Mouse (Mus musculus) erythroblast, embryonic 14.5 days (primary cell): Measurements from ENCODE around the gene Tekt4. TPM values are rescaled to one million over a fixed set of nuclear protein-coding genes. Genes with fewer than 3 reads are reported as not detected.

ENCODE experiments used
- H3K27me3 ChIP-seq: 2 replicates; pipeline ENCODE4 v1.6.1; 2012; ENCODE audit warnings: inconsistent platforms; ENCODE audit not compliant: control insufficient read depth
- H3K36me3 ChIP-seq: 2 replicates; pipeline ENCODE4 v1.6.1; 2012; ENCODE audit warnings: mild to moderate bottlenecking, inconsistent platforms; ENCODE audit not compliant: control insufficient read depth
- H3K4me1 ChIP-seq: 2 replicates; pipeline ENCODE4 v1.6.1; 2012; ENCODE audit warnings: inconsistent platforms; ENCODE audit not compliant: control insufficient read depth
- H3K4me3 ChIP-seq: replicated peaks from 2 replicates; pipeline ENCODE3; 2012; ENCODE audit warnings: moderate library complexity, mild to moderate bottlenecking, inconsistent platforms
- H3K9me3 ChIP-seq: 2 replicates; pipeline ENCODE4 v1.6.1; 2012; ENCODE audit warnings: low read length, inconsistent platforms, mixed read lengths; ENCODE audit not compliant: control insufficient read depth
- GATA1 ChIP-seq: IDR thresholded peaks from 2 replicates; pipeline ENCODE4 v1.6.1; 2012; ENCODE audit warnings: low read length, inconsistent platforms, mixed read lengths
- TAL1 ChIP-seq: IDR thresholded peaks from 3 replicates; pipeline ENCODE4 v1.6.1; 2012; ENCODE audit warnings: low read length, inconsistent platforms, mixed read lengths
- polyA plus RNA-seq: library from polyadenylated mRNA; stranded (reverse); fragments of >175 nt; gene quantifications from 2 replicates; pipeline ENCODE4 v1.2.3, GENCODE M21; 2012

The Tekt4 gene
- polyA plus RNA-seq, 1 experiment = not detected

DNA sequence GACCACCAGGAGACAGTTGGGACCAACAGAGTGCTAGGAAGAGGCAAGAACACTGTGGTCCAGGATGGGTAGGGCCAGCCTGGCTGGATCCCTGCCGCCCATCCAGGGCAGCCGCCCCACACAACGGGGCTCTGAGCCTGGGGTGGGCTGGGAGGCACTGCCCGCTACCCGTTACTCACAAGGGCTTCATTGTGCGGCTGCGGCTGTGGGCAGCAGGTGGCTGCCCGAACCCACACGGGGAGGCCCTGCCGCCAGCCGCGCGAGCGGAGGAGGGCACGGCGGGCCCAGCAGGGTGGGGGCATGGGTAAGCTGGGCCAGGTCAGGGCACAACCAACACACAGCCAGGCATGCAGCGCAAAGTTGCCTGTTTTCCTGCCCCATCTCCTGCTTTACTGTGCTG is 63.7 kb downstream of the Tekt4 start:
- peaks cover 4% of the 10 kb centered on the region for H3K4me1 ChIP-seq
- H3K9me3 ChIP-seq = 0 out of 2 replicates have a peak, but pooled peaks cover 2% of the 10 kb centered on the region
- H3K4me3 ChIP-seq = no peak overlapping the region
- TF ChIP-seq GATA1 (no peak), TAL1 (no peak)
- no peaks in the 10 kb centered on the region for H3K36me3 ChIP-seq
- no peaks in the 10 kb centered on the region for H3K27me3 ChIP-seq

- H3K4me1 ChIP-seq = no peaks in the 10 kb centered on the region
- TF ChIP-seq GATA1 (no peak), TAL1 (no peak)
- no peaks in the 10 kb centered on the region for H3K36me3 ChIP-seq
- no peaks in the 10 kb centered on the region for H3K27me3 ChIP-seq
- no peak overlapping the region for H3K4me3 ChIP-seq
- no peaks in the 10 kb centered on the region for H3K9me3 ChIP-seq
These were observed 65.1 kb downstream of the Tekt4 start for GRCm38 (mm10) chr17:25519511-25519910.

DNA sequence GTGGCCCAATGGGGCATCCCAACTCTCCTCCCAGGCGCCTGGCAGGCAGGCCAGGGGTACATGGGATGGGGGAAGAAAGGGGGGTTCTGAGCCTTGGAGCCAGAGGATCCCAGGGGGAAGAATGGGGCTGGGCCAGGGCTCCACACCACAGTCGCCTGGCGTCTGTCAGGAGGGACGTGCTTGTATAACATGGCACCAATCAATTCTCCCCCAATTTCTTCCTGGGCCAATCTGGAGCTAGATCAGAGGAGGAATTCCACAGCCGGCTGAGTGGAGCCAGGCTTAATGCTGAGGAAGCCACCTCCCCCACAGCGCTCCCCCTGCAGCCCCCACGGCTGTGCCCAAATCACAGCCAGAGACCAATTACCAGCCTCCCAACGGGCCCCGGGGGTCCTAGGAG is 66.1 kb downstream of the Tekt4 start:
- H3K36me3 ChIP-seq = no peaks in the 10 kb centered on the region
- no peaks in the 10 kb centered on the region for H3K4me1 ChIP-seq
- TF ChIP-seq TAL1 (no peak), GATA1 (no peak)
- no peaks in the 10 kb centered on the region for H3K9me3 ChIP-seq
- H3K27me3 ChIP-seq = no peaks in the 10 kb centered on the region
- H3K4me3 ChIP-seq = no peak overlapping the region

DNA sequence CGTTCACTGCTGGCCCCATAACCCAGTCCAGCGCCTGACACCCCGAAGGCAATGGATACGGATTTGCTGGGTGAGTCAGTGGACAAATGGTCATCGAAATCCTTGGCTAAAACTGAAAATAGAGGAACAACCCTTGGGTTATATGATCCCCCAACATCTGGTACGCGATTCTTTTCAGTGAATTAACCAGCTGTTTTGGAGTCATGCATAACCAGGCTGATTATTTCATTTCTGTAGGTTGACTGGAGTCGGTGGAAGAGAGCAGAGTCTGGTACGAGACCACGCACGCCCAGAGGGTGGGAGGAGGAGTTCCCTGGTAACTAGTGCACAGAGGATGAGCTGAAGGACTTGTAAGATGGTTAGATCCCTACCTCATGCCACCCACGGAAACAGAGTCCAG is 67.7 kb downstream of the Tekt4 start:
- no peaks in the 10 kb centered on the region for H3K9me3 ChIP-seq
- no peak overlapping the region for H3K4me3 ChIP-seq
- no peaks in the 10 kb centered on the region for H3K36me3 ChIP-seq
- H3K4me1 ChIP-seq = no peaks in the 10 kb centered on the region
- no peaks in the 10 kb centered on the region for H3K27me3 ChIP-seq
- TF ChIP-seq GATA1 (no peak), TAL1 (no peak)

Other genes starting within 250 kb of the Tekt4 start
- 1.3 and 2.1 TPM in 2 replicates for gene Gnptg, start 214.5 kb upstream of the Tekt4 start, polyA plus RNA-seq
- 1.5 and 2.2 TPM in 2 replicates for gene Tsr3, start 214.4 kb upstream of the Tekt4 start, polyA plus RNA-seq
- not detected in 2 replicates for gene Baiap3, start 198.3 kb upstream of the Tekt4 start, polyA plus RNA-seq
- 19.3 and 26.5 TPM in 2 replicates for gene Ube2i, start 180.0 kb upstream of the Tekt4 start, polyA plus RNA-seq
- 0.28 and 0.74 TPM in 2 replicates for gene Prss34, start 156.2 kb upstream of the Tekt4 start, polyA plus RNA-seq
- gene Prss28, start 146.0 kb upstream of the Tekt4 start, polyA plus RNA-seq = 0.08 TPM in 1 of 2 replicates, not detected in the other
- not detected in 2 replicates for gene Prss29, start 136.0 kb upstream of the Tekt4 start, polyA plus RNA-seq
- 0.04 TPM in 1 of 2 replicates, not detected in the other for gene Tpsab1, start 109.1 kb upstream of the Tekt4 start, polyA plus RNA-seq
- gene Tpsb2, start 88.3 kb upstream of the Tekt4 start, polyA plus RNA-seq = 0.21 and 0.22 TPM in 2 replicates
- not detected in 2 replicates for gene Tpsg1, start 85.3 kb upstream of the Tekt4 start, polyA plus RNA-seq
- gene Cacna1h, start 20.8 kb upstream of the Tekt4 start, polyA plus RNA-seq = 0.06 and 0.26 TPM in 2 replicates
- 0.01 TPM in 1 of 2 replicates, not detected in the other for gene Sstr5, start 42.7 kb downstream of the Tekt4 start, polyA plus RNA-seq
- not detected in 2 replicates for gene Sox8, start 116.1 kb downstream of the Tekt4 start, polyA plus RNA-seq
- gene Lmf1, start 124.5 kb downstream of the Tekt4 start, polyA plus RNA-seq = 0.91 and 1.0 TPM in 2 replicates